Mouse (Mus musculus) lung, postnatal 36 days (tissue): ENCODE measurements at regions not wholly inside any gene's neighbourhood (a gene's known extent, or its start where the extent isn't known, plus 50 kb on each side); places are given as distances from the start of the nearest gene placed in this dataset.

ENCODE experiments used
- DNase-seq: peaks from one replicate; pipeline ENCODE4 v3.0.0; 2022; ENCODE audit warnings: mixed read lengths

- no peak for DNase-seq
Observed at GRCm38 (mm10) chr4:22047730-22048455, 116.8 kb downstream of the Faxc start.

DNA sequence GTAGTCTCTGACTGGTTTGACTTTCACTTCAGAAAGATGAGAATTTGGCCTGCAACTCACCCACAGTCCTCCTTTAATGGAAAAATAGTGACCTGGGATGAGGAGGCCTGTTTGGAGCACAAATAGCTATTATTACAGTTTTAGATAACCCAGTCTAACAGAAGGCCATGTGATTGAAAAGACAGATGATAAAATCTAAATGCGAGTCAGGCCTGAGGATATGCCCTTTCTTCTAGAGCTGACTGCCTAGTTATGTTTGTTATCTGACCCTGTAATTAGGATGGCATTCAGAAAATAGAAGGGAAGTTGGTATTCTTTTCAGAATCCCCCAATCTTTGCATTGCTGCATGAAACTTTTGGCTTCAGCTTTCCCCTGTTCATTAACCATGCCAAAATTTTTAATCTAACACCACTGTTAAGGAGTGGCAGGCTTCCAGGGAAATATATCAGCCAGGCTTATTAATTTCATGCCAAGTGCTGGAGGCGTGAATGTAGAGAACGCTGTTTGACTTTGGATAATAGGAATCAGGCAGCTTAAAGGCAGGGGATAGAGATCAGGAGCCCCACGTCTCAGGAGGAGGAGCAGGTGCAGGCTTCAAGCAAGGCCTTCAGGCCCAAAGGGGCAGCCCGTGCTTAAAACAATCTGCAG, 135.8 kb downstream of the Faxc start:
- DNase-seq, result no peak

- DNase-seq, result no peak
Observed at GRCm38 (mm10) chr4:22067678-22068299, 136.7 kb downstream of the Faxc start.

DNA sequence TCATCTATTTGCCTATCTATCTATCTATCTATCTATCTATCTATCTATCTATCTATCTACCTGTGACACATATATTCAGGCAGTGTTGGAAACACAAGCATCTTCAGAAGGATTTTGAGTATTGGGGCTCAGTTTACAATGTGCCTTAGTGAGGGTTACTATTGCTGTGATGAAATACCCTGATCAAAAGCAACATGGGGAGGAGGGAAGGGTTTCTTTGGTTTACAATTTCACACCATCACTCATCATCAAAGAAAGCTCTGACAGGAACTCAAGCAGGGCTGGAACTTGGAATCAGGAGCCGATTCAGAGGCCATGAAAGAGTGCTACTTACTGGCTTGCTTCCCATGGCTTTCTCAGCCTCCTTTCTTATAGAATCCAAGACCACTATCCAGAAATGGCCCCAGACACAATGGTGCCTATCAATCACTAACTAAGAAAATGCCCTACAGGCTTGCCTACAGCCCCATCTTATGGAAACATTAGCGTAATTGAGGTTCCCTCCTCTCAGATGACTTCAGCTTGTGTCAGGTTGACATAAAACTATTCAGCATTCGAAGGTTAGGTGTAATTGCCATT, 157.2 kb downstream of the Faxc start:
- no peak for DNase-seq

DNA sequence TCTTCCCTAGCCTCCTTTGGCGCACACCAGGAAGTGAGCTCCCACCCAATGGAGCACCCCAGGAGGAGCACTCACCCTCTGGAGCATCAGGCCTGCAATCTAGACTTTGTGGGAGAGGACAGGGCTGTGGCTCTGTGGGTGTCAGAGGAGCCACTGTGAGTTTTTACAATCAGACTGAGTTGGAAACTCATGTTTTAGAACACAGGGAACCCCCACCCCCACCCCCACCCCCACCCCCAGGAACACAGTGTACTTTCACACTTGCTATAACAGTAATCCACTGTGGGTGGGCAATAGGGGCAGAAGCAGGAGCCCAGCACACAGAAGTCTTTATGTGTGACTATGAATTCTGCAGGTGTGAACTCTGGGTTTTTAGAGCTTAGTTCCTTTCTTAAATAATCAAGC, 158.5 kb downstream of the Faxc start:
- no peak for DNase-seq

DNA sequence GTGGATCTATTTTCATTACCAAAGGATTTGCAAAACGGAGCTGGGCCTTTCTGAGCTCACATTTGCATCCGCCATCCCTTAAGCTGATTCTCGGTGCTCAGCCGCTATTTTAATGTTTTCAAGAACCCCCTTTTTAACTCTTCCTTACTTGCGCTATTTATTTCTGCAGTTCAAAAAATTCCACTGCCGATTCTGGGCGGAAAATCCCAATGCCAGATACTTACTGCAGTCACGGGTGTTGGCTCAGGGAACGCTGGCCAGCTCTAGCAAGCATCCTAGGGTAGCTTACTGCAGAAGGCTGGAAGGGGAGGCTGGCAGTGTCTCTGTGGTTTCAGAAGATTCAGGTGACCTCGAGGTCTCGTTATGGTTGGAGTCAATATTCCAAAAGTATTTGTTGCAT, 159.4 kb downstream of the Faxc start:
- no peak for DNase-seq

DNA sequence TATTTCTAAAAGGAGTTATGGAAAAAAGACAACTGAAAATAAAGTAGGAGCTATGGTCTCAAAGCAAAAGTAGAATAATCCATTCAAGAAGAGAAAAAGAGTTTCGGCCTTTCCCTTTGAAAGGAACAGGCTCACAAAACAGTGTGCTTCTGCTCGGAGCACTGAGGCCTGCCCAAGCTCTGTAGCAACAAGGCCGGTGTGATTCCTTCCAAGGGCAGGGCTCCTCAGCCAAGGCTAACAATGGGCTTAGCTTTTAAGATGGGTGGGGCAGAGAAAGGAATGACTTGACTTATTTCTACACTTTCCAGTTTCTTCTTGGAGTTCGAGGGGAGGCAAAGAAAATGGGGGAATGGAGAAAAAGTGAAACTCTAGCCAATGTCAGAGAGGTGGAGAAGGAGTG, 161.4 kb downstream of the Faxc start:
- DNase-seq, result no peak

DNA sequence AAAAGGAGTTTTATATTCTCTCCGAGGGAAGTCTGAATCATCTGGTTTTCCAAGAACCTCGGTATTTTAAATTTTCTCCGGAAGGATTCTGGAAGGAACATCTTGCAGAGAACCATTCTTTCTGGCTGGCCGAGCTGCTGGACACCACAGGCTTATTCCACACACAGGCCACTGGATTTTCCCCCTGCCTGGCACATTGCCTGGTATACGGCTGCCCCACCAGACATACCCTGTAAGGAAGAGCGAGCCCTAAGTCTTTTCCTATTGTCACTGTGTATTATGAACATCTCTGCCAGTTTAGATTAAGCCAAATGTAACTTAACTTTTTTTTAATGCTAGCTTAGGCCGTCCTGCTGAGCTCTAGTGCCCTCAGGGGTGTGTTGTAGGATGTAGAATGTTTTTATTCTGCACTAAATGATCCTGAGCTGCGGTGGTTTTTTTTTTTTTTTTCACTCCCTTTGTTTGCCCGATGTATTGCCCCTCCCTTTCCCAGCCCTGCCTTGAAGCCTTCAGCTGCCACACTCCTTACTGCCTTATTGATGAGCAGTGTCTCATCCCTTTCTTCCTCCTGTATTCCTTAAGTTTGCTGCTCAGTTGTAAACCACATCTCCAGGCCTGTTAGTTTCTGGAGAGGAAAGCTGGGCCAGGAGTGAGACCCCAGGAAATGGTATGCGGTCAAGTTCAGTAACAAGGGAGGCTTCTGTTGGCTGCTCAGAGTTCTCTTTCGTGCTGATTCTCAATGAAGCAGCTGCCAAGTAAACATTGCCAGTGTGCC, 164.3 kb downstream of the Faxc start:
- no peak for DNase-seq

DNA sequence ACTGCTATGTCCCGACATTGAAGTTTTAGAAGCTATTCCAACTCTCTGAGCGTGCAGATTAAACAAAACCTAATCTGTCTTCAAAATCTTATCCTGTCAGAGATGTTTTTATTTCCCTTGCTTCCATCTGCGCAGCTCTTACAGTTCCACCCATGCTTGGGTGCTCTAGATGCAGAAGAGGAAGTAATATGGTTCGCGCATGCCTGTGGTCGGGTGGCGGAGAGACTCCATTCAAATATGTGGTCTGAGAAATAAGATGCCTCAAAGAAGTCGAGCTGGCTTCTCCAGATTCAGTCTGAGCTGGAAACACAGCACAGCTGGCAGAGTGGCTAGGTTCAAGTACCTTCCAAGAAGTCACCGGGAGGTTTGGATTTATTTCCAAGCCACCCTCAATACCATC, 167.5 kb downstream of the Faxc start:
- DNase-seq, result no peak

GRCm38 (mm10) chr4:22102478-22102877, 171.3 kb downstream of the Faxc start:
- DNase-seq, result no peak

DNA sequence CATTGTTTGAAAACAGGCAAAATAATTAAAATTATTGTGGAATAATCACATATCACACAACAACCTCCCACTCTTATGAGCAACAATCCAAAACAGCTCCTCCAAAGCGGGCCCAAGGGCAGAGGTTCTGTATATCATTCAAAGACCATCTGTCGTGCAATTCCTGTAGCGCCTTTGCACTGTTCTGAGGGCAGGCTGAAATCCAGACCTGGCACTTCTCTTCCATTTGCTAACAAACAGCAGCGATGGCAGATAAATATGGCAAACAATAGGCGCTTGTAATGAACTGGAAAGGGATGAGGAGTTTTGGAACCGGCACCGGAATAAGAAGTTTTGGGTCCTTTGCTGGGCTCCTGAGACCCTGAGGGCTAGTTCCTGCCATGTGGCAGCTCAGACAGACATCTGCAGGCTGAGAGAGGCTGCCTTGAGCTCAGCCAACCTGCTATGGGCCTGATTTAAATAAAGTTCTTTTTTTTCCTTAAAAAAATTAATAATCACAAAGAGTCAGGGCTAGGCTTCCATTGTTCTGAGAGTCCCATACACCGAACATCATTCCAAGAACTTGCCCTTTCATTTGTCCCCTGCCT, 172.0 kb downstream of the Faxc start:
- DNase-seq, result no peak

DNA sequence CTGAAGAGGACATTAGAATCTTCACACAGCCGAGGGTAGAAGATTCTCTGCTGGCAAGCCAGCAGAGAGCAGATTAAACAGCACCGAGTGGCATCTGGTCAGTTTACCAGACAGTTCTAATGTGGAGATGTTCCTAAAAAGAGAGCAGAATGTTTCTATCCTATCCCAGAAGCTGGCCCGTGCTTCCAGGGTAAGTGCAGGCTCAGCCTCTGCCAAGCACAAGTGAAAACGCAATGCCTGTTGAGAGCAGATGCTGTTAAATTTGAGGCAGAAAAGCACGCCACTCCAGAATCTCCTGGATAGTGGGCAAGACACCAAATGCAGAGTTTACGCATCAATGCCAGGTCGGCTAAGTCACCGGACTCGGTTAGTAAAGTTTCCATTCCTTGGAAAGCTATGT, 175.8 kb downstream of the Faxc start:
- no peak for DNase-seq

DNA sequence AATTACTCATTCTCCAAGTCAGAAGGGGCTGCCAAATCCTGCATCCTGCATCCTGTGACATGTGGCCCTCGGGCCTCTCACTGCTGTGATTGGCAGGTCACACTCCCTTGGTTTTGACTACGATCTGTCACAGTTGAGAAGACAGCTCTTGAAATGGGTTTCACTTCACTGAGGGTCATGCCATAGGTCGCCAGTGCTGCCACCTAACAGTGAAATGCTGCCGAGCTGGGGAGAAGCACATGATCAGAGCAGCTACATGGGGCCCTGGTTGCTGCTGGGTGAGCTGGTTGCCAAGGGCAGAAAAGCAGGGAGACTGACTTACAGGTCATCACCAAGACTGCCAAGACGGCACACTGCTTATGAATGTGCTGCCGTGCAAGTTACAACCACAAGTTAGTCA, 178.3 kb downstream of the Faxc start:
- no peak for DNase-seq

DNA sequence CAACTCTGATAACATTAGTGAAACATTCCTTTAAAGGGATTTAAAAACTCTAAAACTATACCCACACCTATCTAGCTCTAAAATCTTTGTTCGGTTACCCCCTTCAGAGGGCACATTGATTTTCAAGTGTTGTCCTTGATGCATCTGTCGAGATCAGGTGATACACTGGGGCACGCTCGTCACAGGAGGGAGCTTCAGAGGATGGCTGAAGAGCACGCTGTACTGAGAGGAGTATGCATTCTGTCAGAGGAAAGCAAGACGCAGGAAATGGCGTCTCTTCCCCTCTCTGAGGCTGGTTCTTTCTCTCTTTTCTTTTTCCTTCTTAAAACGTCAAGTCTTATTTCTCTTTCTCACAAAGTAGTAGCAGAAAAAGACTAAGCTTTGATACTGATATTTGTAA, 179.3 kb downstream of the Faxc start:
- DNase-seq, result no peak

GRCm38 (mm10) chr4:22112209-22112608, 181.1 kb downstream of the Faxc start:
- no peak for DNase-seq

GRCm38 (mm10) chr4:22114451-22114850, 183.3 kb downstream of the Faxc start:
- DNase-seq, result no peak

- no peak for DNase-seq
Observed at GRCm38 (mm10) chr4:22119877-22120276, 188.7 kb downstream of the Faxc start.

DNA sequence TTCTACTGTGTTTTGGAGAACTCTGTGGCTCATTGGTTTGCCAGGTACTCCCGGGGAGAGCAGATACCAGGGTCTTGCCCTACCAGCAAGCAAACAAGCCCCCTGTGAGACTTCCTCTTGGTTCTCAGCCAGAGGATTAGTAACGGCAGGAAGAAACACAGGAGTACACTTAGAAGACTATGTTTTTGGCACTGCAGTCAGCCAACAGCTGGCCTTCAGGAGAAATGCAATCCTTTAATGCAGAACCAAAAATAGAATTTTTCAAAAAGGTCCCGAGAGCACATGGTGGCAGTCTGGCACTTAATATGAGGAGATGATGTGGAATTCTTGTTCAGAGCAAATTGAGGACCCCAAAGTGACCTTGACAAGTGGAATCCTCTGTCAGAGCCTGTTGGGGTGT, 189.8 kb downstream of the Faxc start:
- DNase-seq, result no peak

GRCm38 (mm10) chr4:22121397-22121796, 190.3 kb downstream of the Faxc start:
- no peak for DNase-seq

DNA sequence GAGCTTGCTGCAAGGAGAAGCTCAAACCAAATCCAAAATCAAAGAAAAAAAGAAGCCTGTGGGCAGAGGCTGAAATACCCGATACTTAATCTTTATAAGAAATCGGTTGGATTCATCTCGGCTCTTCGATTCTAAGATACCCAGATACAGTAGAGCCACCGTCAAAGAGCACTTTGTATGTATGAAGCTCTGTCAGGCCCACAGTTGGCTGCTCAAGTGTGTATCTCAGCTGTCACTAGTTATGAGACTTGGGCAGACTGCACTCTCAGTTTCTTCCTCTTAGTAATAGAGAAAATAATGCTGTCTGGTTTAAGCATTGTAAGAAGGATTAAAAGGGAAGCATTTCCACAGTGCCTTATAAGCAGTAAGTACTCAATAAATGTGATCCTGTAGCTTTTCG, 193.7 kb downstream of the Faxc start:
- no peak for DNase-seq

- no peak for DNase-seq
Observed at GRCm38 (mm10) chr4:22130511-22130910, 199.4 kb downstream of the Faxc start.
